8 mouse cellular contexts compared by ENCODE assay signal in the genomic region with DNA sequence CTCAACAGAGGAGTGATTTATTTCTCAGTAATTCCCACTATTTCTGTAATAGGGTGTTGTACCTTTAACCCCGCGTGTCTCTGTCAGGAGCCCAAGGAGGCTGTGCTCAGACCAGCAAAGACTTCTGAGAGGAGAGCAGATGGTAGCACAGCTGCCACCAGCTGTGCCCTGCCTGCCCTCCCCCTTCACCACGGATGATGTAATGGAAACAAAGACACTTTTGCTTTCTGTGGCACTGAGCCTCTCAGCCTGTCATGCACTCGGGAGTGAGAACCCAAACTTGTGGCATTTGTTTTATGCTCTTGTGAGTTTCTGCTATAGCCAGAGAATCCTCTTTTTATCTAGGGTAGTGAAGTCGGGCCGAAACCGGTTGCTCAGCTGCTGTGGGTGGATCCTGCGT.
A peak's percentile ranks its signal among the peaks of the same experiment; 100 is the strongest.
DNase-seq lines count a peak whose midpoint lies in the region; ATAC-seq and TF ChIP-seq lines count a peak whose summit lies in the region.

No protein-coding gene starts in this region.

- H3K4me1 ChIP-seq in heart, embryonic 11.5 days (ENCODE audit: control insufficient read depth, insufficient read depth, low read length), result peaks cover 80% of the 10 kb centered on the region
- peaks cover 39% of the 10 kb centered on the region for H3K4me1 ChIP-seq in stomach, embryonic 14.5 days (ENCODE audit: control insufficient read depth, insufficient read depth, low read length)

- peak; percentile 39 to 55 for DNase-seq in cerebellum, postnatal 14 days
- no peak for DNase-seq in cerebellum, postnatal 25 days
- DNase-seq in brain, embryonic 14.5 days (ENCODE audit: low read depth), result peak; percentile 93
- DNase-seq in kidney, adult 9 months, result peak; percentile 46
- peak; percentile 70 for DNase-seq in lung, postnatal 25 days (ENCODE audit: low spot score)
- DNase-seq in T-cell, adult 2 months (ENCODE audit: low spot score), result no peak

- TF ChIP-seq POLR2A in brain, embryonic 14.5 days (IDR thresholded peaks at IDR 0.05; ENCODE audit: borderline replicate concordance, extremely low read depth, insufficient read depth, insufficient read length, poor library complexity, severe bottlenecking), result no peak

- H3K27me3 ChIP-seq in heart, embryonic 11.5 days (ENCODE audit: control insufficient read depth, insufficient read depth, low read length), result no peaks in the 10 kb centered on the region
- H3K27me3 ChIP-seq in stomach, embryonic 14.5 days (ENCODE audit: control insufficient read depth, insufficient read depth, low read length), result no peaks in the 10 kb centered on the region

- H3K36me3 ChIP-seq in heart, embryonic 11.5 days (ENCODE audit: control insufficient read depth, insufficient read depth, low read length), result no peaks in the 10 kb centered on the region
- peaks cover 5% of the 10 kb centered on the region for H3K36me3 ChIP-seq in stomach, embryonic 14.5 days (ENCODE audit: control insufficient read depth, insufficient read depth, low read length)

- H3K4me3 ChIP-seq in heart, embryonic 11.5 days (ENCODE audit: low read depth, low read length), result no peak overlapping the region
- H3K4me3 ChIP-seq in stomach, embryonic 14.5 days (ENCODE audit: low read depth, low read length), result no peak overlapping the region

- WGBS in heart, embryonic 11.5 days (ENCODE audit: insufficient replicate concordance), result 49% methylated on average over 8 of the region's 8 CpGs
- WGBS in stomach, embryonic 14.5 days, result 37% methylated on average over 8 of the region's 8 CpGs

- no peak for ATAC-seq in heart, embryonic 11.5 days (replicated peaks; ENCODE audit: insufficient number of reproducible peaks, low FRiP score, low TSS enrichment)
- peak; percentile 59; the same call in 1 of the 2 replicates for ATAC-seq in stomach, embryonic 14.5 days (ENCODE audit: insufficient number of reproducible peaks, insufficient read depth, low FRiP score, low read depth)

- peak overlapping the region; percentile 22 for H3K27ac ChIP-seq in heart, embryonic 11.5 days (ENCODE audit: low read depth, low read length)
- H3K27ac ChIP-seq in stomach, embryonic 14.5 days (ENCODE audit: low read length), result 0 out of 2 replicates have a peak overlapping the region, but pooled peaks have one; percentile 16

- peak overlapping the region; percentile 21 for H3K4me2 ChIP-seq in heart, embryonic 11.5 days
- H3K4me2 ChIP-seq in stomach, embryonic 14.5 days (replicated peaks; ENCODE audit: low read depth, low read length), result no peak overlapping the region

- no peak overlapping the region for H3K9ac ChIP-seq in heart, embryonic 11.5 days (ENCODE audit: low read depth, low read length)
- H3K9ac ChIP-seq in stomach, embryonic 14.5 days (replicated peaks; ENCODE audit: low read depth, low read length), result no peak overlapping the region

- no peak for TF ChIP-seq CTCF in brain, embryonic 14.5 days (IDR thresholded peaks at IDR 0.05; ENCODE audit: borderline replicate concordance, extremely low read depth, insufficient read depth, insufficient read length)

- no peaks in the 10 kb centered on the region for H3K9me3 ChIP-seq in heart, embryonic 11.5 days (replicated peaks; ENCODE audit: control insufficient read depth, low read length)
- no peaks in the 10 kb centered on the region for H3K9me3 ChIP-seq in stomach, embryonic 14.5 days (ENCODE audit: control insufficient read depth, low read depth, low read length)

Comparison
In these comparisons a context has a peak if more than half of its experiments do, and no peak if none do; other contexts are left out.
1. DNase-seq: peak in cerebellum, postnatal 14 days (2 of 2), brain, embryonic 14.5 days (single experiment), kidney, adult 9 months (single experiment) and lung, postnatal 25 days (single experiment); none in cerebellum, postnatal 25 days (0 of 2) and T-cell, adult 2 months (single experiment).